Mouse (Mus musculus) frontal cortex, adult (tissue): ENCODE results near the gene 4930470P17Rik.
A peak's percentile ranks its signal among the peaks of the same experiment; 100 is the strongest.

ENCODE experiments used
- ATAC-seq: cut with Nextera tagmentation; 2 replicates; pipeline ENCODE4 v1.9.2; 2017; ENCODE audit warnings: mild to moderate bottlenecking, moderate library complexity, mixed read lengths; ENCODE audit not compliant: low TSS enrichment

The 4930470P17Rik gene

GRCm38 (mm10) chr2:170579551-170579950 is 22.3 kb downstream of the 4930470P17Rik start:
- no peak for ATAC-seq

GRCm38 (mm10) chr2:170578588-170578987 is 23.2 kb downstream of the 4930470P17Rik start:
- no peak for ATAC-seq

GRCm38 (mm10) chr2:170577502-170577901 is 24.3 kb downstream of the 4930470P17Rik start:
- ATAC-seq = no peak

- ATAC-seq = no peak
Observed at GRCm38 (mm10) chr2:170576077-170576476, 25.7 kb downstream of the 4930470P17Rik start.

- ATAC-seq = peak; percentile 78
Observed at GRCm38 (mm10) chr2:170564995-170565394, 36.8 kb downstream of the 4930470P17Rik start.

- ATAC-seq = no peak
Observed at GRCm38 (mm10) chr2:170563956-170564855, 37.6 kb downstream of the 4930470P17Rik start.

GRCm38 (mm10) chr2:170552088-170552487 is 49.7 kb downstream of the 4930470P17Rik start:
- ATAC-seq = no peak

GRCm38 (mm10) chr2:170550240-170550639 is 51.6 kb downstream of the 4930470P17Rik start:
- ATAC-seq = peak; percentile 83

GRCm38 (mm10) chr2:170549146-170549545 is 52.7 kb downstream of the 4930470P17Rik start:
- ATAC-seq = no peak

- ATAC-seq = no peak
Observed at GRCm38 (mm10) chr2:170548046-170548445, 53.8 kb downstream of the 4930470P17Rik start.

GRCm38 (mm10) chr2:170547526-170547925 is 54.3 kb downstream of the 4930470P17Rik start:
- ATAC-seq = no peak

GRCm38 (mm10) chr2:170545745-170546144 is 56.1 kb downstream of the 4930470P17Rik start:
- ATAC-seq = no peak

- no peak for ATAC-seq
Observed at GRCm38 (mm10) chr2:170544950-170545349, 56.9 kb downstream of the 4930470P17Rik start.

- ATAC-seq = no peak
Observed at GRCm38 (mm10) chr2:170544159-170544558, 57.7 kb downstream of the 4930470P17Rik start.

- no peak for ATAC-seq
Observed at GRCm38 (mm10) chr2:170543625-170544024, 58.2 kb downstream of the 4930470P17Rik start.

- ATAC-seq = peak; percentile 82
Observed at GRCm38 (mm10) chr2:170539211-170539610, 62.6 kb downstream of the 4930470P17Rik start.

GRCm38 (mm10) chr2:170535841-170536240 is 66.0 kb downstream of the 4930470P17Rik start:
- ATAC-seq = no peak

GRCm38 (mm10) chr2:170534803-170535174 is 67.0 kb downstream of the 4930470P17Rik start:
- no peak for ATAC-seq

- ATAC-seq = no peak
Observed at GRCm38 (mm10) chr2:170534116-170534802, 67.6 kb downstream of the 4930470P17Rik start.

GRCm38 (mm10) chr2:170530256-170530655 is 71.6 kb downstream of the 4930470P17Rik start:
- no peak for ATAC-seq

- no peak for ATAC-seq
Observed at GRCm38 (mm10) chr2:170529766-170530165, 72.1 kb downstream of the 4930470P17Rik start.
